Mouse (Mus musculus) forebrain, embryonic 14.5 days (tissue): ENCODE measurements at regions not wholly inside any gene's neighbourhood (a gene's known extent, or its start where the extent isn't known, plus 50 kb on each side); places are given as distances from the start of the nearest gene placed in this dataset.

Experiments used
- ATAC-seq: fragments of 200-750 bp; cut with Nextera tagmentation; 2 replicates; pipeline ENCODE4 v1.8.0; 2017; ENCODE audit warnings: mild to moderate bottlenecking, moderate library complexity
- DNase-seq: peaks from one replicate; pipeline ENCODE4 v3.0.0-alpha.2; 2015; ENCODE audit warnings: low spot score
- H3K27ac ChIP-seq: fragments of 300-500 bp; sonication (generic); 2 replicates; pipeline ENCODE4 v1.5.1; 2014; ENCODE audit warnings: low read depth, mild to moderate bottlenecking, control low read depth, low read length, moderate library complexity
- H3K27me3 ChIP-seq: fragments of 300-500 bp; sonication (generic); replicated peaks from 2 replicates; pipeline ENCODE4 v1.6.1; 2014; ENCODE audit warnings: low read length, control low read depth, mixed read lengths; ENCODE audit not compliant: control insufficient read depth, insufficient read depth
- H3K36me3 ChIP-seq: fragments of 300-500 bp; sonication (generic); 2 replicates; pipeline ENCODE4 v1.6.1; 2014; ENCODE audit warnings: low read length, control low read depth; ENCODE audit not compliant: control insufficient read depth, insufficient read depth
- H3K4me1 ChIP-seq: fragments of 300-500 bp; sonication (generic); 2 replicates; pipeline ENCODE4 v1.6.1; 2014; ENCODE audit warnings: antibody characterized with exemption, low read length, control low read depth; ENCODE audit not compliant: control insufficient read depth, insufficient read depth
- H3K4me2 ChIP-seq: fragments of 300-500 bp; sonication (generic); 2 replicates; pipeline ENCODE4 v1.6.1; 2014; ENCODE audit warnings: mild to moderate bottlenecking, control low read depth, low read length
- H3K4me3 ChIP-seq: fragments of 300-500 bp; sonication (generic); 2 replicates; pipeline ENCODE4 v1.5.1; 2014; ENCODE audit warnings: low read depth, low read length, control low read depth
- H3K9ac ChIP-seq: fragments of 300-500 bp; sonication (generic); 2 replicates; pipeline ENCODE4 v1.6.1; 2014; ENCODE audit warnings: mild to moderate bottlenecking, low read length, control low read depth, moderate library complexity
- H3K9me3 ChIP-seq: fragments of 300-500 bp; sonication (generic); replicated peaks from 2 replicates; pipeline ENCODE4 v1.6.1; 2016; ENCODE audit warnings: low read length, control low read depth, mixed read lengths; ENCODE audit not compliant: control insufficient read depth
- WGBS: fragments of 180-500 bp; shearing (Covaris S2); extraction: QIAGEN DNeasy Blood & Tissue Kit; methylation state at CpG from one replicate; pipeline ENCODE4 v1.1.7; 2014; 5-methylcytosine and 5-hydroxymethylcytosine counted together

- DNase-seq (no peak), ATAC-seq (no peak)
- Histone ChIP-seq H3K27me3 (no peaks in the 10 kb centered on the region), H3K4me3 (no peak overlapping the region), H3K9me3 (no peaks in the 10 kb centered on the region), H3K4me1 (no peaks in the 10 kb centered on the region), H3K4me2 (no peak overlapping the region), H3K9ac (no peak overlapping the region), H3K27ac (no peak overlapping the region), H3K36me3 (no peaks in the 10 kb centered on the region)
- WGBS, result 92% methylated on average over 9 of the region's 9 CpGs
These were observed 57.2 kb upstream of the Gm47985 start for GRCm38 (mm10) chr1:151125028-151125659.

GRCm38 (mm10) chr1:151125764-151126485 is 56.4 kb upstream of the Gm47985 start:
- no peaks in the 10 kb centered on the region for H3K36me3 ChIP-seq
- no peak overlapping the region for H3K4me2 ChIP-seq
- no peaks in the 10 kb centered on the region for H3K9me3 ChIP-seq
- no peak for DNase-seq
- no peak overlapping the region for H3K27ac ChIP-seq
- H3K27me3 ChIP-seq, result no peaks in the 10 kb centered on the region
- H3K4me1 ChIP-seq, result no peaks in the 10 kb centered on the region
- no peak overlapping the region for H3K9ac ChIP-seq
- 86% methylated on average over 3 of the region's 3 CpGs for WGBS
- H3K4me3 ChIP-seq, result no peak overlapping the region
- ATAC-seq, result no peak

GRCm38 (mm10) chr1:151126756-151127155 is 55.6 kb upstream of the Gm47985 start:
- no peaks in the 10 kb centered on the region for H3K4me1 ChIP-seq
- no peak overlapping the region for H3K4me2 ChIP-seq
- no peak overlapping the region for H3K4me3 ChIP-seq
- H3K36me3 ChIP-seq, result no peaks in the 10 kb centered on the region
- H3K27ac ChIP-seq, result no peak overlapping the region
- ATAC-seq (no peak), DNase-seq (no peak)
- H3K9ac ChIP-seq, result no peak overlapping the region
- WGBS, result 61% methylated on average over 1 of the region's 1 CpGs
- no peaks in the 10 kb centered on the region for H3K9me3 ChIP-seq
- H3K27me3 ChIP-seq, result no peaks in the 10 kb centered on the region

- no peak overlapping the region for H3K27ac ChIP-seq
- no peaks in the 10 kb centered on the region for H3K27me3 ChIP-seq
- no peaks in the 10 kb centered on the region for H3K36me3 ChIP-seq
- no peaks in the 10 kb centered on the region for H3K9me3 ChIP-seq
- H3K4me2 ChIP-seq, result no peak overlapping the region
- H3K4me1 ChIP-seq, result no peaks in the 10 kb centered on the region
- H3K4me3 ChIP-seq, result no peak overlapping the region
- DNase-seq, result no peak
- 86% methylated on average over 5 of the region's 5 CpGs for WGBS
- H3K9ac ChIP-seq, result no peak overlapping the region
- no peak for ATAC-seq
These were observed 54.3 kb upstream of the Gm47985 start for GRCm38 (mm10) chr1:151128005-151128404.

GRCm38 (mm10) chr1:151128955-151129354 is 53.4 kb upstream of the Gm47985 start:
- no peak for DNase-seq
- H3K9ac ChIP-seq, result no peak overlapping the region
- H3K4me3 ChIP-seq, result no peak overlapping the region
- H3K27me3 ChIP-seq, result no peaks in the 10 kb centered on the region
- H3K4me2 ChIP-seq, result no peak overlapping the region
- ATAC-seq, result no peak
- no peaks in the 10 kb centered on the region for H3K9me3 ChIP-seq
- no peak overlapping the region for H3K27ac ChIP-seq
- no peaks in the 10 kb centered on the region for H3K4me1 ChIP-seq
- H3K36me3 ChIP-seq, result no peaks in the 10 kb centered on the region

- Histone ChIP-seq H3K4me3 (no peak overlapping the region), H3K9me3 (no peaks in the 10 kb centered on the region), H3K27me3 (no peaks in the 10 kb centered on the region), H3K9ac (no peak overlapping the region), H3K4me2 (no peak overlapping the region), H3K4me1 (no peaks in the 10 kb centered on the region), H3K27ac (no peak overlapping the region), H3K36me3 (no peaks in the 10 kb centered on the region)
- ATAC-seq (no peak), DNase-seq (no peak)
- WGBS, result 78% methylated on average over 6 of the region's 6 CpGs
These were observed 52.3 kb upstream of the Gm47985 start for GRCm38 (mm10) chr1:151130036-151130435.

- H3K27ac ChIP-seq, result no peak overlapping the region
- H3K27me3 ChIP-seq, result no peaks in the 10 kb centered on the region
- no peak overlapping the region for H3K4me3 ChIP-seq
- no peak overlapping the region for H3K9ac ChIP-seq
- H3K36me3 ChIP-seq, result no peaks in the 10 kb centered on the region
- DNase-seq, result no peak
- H3K4me2 ChIP-seq, result no peak overlapping the region
- no peaks in the 10 kb centered on the region for H3K9me3 ChIP-seq
- no peak for ATAC-seq
- H3K4me1 ChIP-seq, result no peaks in the 10 kb centered on the region
- 86% methylated on average over 5 of the region's 5 CpGs for WGBS
These were observed 51.3 kb upstream of the Gm47985 start for GRCm38 (mm10) chr1:151130845-151131626.

- H3K27ac ChIP-seq, result no peak overlapping the region
- no peaks in the 10 kb centered on the region for H3K27me3 ChIP-seq
- no peak overlapping the region for H3K9ac ChIP-seq
- no peaks in the 10 kb centered on the region for H3K36me3 ChIP-seq
- ATAC-seq, result no peak
- DNase-seq, result no peak
- H3K4me3 ChIP-seq, result no peak overlapping the region
- no peaks in the 10 kb centered on the region for H3K9me3 ChIP-seq
- H3K4me2 ChIP-seq, result no peak overlapping the region
- WGBS, result 85% methylated on average over 4 of the region's 4 CpGs
- H3K4me1 ChIP-seq, result no peaks in the 10 kb centered on the region
These were observed 50.6 kb upstream of the Gm47985 start for GRCm38 (mm10) chr1:151131627-151132284.
